Mouse (Mus musculus): ENCODE results near the gene Fam78a.

Gene Fam78a

DNA sequence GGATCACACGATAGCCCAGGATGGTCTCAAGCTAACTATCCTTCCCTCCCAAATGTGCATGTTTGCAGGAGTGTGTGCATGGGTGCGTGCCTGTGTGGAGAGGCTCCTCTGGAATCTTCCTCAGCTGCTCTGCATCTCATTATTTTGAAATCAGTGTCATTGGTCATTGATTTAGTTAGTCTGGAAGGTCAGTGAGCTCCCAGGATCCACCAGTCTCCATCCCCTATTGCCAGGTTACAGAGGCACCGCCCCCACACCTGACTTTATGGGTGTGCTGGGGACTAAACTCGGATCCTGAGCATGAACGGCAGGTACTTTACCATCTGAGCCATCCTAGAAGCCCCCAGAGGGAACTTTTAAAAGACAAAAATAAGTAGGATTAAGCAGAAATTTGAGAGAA lies 18.3 kb upstream of the Fam78a start:
- DNase-seq (ENCODE audit: extremely low spot score, low spot score), result no peak

DNA sequence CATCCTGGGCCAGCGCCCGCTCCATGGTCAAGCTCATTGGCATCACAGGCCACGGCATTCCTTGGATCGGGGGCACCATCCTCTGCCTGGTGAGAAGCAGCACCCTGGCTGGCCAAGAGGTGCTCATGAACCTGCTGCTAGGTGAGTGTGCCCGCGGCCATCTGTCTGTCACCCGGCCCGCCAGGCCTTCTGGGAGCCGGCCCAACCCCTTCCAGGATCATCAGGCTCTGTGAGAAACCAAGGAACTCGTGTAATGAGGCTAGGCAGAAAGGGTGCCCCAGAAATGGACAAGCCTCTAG lies 11.4 kb upstream of the Fam78a start:
- DNase-seq (ENCODE audit: extremely low spot score, low spot score), result no peak

DNA sequence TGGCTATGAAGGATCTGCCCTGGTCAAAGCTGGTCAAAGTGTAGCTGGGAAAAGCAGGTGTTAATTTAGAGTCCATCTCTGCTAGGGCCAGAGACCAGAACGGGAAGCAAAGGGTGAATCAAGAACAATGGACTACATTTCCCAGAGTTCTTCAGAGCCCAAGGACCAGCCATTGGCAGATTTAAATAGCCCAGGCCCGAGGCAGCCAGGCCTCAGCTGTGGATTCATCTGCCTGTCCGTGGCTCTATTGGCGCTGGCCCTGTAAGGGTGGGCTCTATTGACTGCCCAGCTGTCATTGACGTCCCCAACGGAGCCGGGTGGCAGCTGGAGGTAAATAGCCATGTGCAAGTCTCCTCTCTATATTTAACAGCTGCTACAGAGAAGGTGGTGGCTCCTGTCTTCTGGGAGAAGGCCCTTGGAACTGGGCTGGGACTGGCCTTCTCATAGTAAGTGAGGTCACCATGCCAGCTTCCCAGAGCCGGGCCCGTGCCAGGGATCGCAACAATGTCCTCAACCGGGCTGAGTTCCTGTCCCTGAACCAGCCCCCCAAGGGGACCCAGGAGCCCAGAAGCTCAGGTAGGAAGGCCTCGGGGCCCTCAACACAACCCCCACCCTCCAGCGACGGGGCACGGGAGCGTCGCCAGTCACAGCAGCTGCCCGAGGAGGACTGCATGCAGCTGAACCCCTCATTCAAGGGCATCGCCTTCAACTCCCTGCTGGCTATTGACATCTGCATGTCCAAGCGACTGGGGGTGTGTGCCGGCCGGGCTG lies 10.9 kb upstream of the Fam78a start, which contains the start of gene Plpp7:
Plpp7 (plus strand) TSS at position 178 of the 771 bp plus-strand sequence.
- DNase-seq (ENCODE audit: extremely low spot score, low spot score), result peak; percentile 63

DNA sequence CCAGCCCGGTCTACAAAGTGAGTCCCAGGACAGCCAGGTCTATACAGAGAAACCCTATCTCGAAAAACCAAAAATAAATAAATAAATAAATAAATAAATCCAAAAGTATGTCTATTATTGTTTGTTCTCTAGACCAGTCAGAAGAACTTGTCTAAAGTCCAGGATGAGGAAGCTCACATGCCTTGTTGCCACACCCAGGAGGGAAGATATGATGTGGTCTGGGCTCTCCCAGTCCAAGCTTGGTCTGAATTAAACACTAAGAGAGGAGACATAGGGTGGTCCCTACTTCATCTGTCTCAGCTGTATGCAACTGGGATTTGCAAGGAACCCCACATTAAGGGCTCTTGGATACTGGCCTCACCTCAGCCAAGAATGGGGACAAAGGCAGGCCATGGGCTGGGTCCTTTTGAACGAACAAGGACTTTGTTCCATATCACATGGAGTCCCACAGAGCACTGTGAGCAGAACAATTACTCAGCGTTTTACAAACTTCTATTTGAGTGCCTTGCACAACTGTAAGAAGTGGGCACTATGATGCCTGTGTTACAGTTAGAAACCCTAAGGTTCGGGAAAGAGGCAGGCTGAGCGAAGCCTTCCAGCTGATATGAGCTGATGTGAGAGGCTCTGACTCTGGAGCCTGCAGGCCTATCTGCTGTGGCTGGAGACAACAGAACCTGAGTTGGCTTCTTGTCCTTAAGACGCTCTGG lies 9.5 kb upstream of the Fam78a start:
- no peak for DNase-seq (ENCODE audit: extremely low spot score, low spot score)

DNA sequence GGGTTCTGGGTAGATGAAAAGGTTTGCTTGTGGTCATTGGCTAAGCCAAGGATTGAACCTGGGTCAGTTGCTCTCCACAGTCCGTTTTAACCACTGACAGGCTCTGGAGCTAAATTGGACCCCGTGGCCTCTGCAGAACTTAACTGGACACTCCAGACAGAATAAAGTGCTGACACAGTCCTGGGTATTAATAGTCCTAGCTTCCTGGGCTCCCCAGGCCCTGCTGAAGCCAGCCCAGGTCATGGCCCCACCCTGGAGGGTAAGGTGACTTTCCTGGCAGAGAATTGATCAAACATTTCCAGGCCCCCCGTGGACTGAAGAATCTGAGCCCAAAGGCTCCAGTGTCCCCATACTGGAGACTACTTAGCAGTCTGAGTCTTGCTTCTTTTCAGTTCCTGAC lies 7.3 kb upstream of the Fam78a start:
- no peak for DNase-seq (ENCODE audit: extremely low spot score, low spot score)

DNA sequence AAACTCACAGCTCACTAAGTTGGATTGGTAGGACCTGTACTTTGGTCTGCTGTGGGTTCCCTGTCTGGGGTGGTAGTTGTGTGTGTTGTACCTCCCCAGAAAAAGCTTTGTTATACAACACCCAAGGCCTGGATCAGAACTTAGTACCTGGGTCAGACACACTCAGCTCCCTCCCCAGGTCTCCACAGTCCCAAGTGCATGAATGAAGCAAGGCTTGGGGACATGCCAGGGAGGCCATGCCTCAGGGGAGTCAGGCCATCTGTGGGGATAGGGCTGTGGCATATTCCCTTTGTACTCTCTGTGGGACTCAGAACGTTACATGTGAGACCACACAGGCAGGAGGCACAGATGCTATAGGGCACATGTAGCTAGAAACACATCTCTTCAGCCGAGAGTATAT lies 5.5 kb upstream of the Fam78a start:
- no peak for DNase-seq (ENCODE audit: extremely low spot score, low spot score)

DNA sequence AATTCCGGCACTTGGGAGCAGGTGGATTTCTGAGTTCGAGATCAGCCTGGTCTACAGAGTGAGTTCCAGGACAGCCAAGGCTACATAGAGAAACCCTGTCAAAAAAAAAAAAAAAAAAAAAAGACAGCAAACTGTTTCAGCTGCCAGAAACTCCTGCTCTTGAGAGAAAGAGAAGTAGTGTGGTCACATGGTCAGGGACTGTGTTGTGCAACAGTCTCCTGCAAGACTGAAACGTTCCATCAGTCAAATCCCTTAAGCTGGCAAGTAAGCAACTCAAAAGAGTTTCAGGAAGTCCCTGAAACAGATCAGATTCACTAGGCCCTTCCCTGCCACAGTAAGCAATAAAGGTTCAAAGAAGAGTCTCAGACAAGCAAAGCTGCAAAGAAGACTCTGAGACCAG lies 4.9 kb upstream of the Fam78a start:
- no peak for DNase-seq (ENCODE audit: extremely low spot score, low spot score)

DNA sequence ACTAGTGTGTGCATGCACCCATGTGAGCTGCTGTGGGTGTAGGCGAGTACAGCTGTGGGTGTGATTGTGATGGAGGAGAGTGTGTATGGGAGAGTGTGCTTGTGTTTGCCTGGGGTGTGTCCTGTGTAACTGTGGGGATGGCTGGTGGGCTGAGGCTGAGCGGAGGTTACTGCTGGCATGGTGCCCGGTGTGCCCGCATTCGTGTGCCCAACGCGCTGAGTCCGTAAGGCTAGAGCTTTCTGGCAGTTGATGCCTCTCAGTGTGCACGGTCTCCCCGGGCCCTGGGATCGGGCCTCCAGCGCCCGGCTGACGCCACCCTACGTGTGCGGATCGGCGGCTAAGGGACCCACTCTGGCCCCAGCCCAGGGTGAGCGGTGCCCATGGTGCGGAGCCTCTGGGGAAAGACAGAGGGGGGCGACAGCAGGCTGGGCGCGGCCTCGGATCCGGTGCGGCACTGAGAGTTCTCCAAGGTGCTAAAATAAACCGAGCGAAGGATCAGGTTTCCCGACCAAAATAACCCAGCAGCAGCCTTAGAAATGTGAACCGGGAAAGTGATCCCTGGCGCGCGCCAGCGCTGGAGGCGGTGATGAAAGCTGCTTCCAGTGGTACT lies 3.8 kb upstream of the Fam78a start:
- DNase-seq (ENCODE audit: extremely low spot score, low spot score), result no peak

DNA sequence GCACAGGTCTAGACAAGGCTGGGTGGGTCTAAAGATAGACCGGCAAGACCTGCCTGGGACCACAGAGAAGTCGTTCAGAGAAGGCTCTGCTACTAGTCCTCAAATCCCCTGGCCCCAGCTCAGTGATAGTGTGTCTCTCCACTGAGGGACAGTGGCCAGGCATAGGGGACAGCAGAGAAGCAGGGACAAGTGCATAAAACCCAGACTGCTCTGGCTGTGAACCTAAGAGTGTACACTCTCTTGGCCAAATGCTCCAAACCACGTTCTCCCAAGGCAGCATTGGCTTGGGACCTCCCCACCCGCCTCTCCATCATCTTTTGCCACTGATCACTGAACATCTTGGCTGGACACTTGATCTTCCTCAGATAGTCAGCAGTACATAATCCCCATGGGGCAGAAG lies 2.9 kb upstream of the Fam78a start:
- no peak for DNase-seq (ENCODE audit: extremely low spot score, low spot score)

DNA sequence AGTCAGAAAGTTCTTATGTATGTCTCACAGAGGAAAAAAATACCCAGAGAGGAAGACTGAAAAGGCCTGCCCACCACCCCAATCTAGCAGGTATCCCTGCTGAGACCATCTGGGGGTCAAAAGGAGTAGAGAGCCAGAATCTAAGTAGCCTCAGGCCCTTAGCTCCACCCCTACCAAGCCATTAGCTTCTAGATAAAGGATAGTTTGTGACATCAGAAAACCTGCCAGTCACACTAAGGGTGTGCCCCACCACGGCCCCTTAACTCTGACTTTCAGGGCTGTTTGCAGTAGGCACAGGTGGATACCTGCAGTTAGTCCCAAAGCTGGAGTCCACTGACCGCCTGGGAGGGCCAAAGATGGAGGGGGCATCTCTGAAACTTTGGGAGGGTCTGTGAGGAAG lies 574 bp upstream of the Fam78a start:
- no peak for DNase-seq (ENCODE audit: extremely low spot score, low spot score)

DNA sequence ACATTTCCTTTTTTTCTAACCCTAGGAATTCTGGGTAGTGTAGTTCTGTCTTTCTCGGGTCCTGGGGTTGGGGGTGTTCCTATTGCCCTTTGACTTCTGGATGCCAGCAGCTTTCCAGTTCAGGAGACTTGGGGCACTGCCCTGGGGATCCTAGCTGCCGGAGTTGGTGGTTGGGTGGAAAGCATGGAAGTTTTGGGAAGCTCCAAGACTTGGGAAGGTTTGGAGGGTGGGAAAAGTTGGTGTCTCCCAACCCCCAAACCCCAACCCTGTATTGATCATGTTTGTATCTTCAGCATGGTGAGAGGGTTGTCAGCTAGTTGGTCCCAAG lies 179 bp upstream of the Fam78a start:
- no peak for DNase-seq (ENCODE audit: extremely low spot score, low spot score)

DNA sequence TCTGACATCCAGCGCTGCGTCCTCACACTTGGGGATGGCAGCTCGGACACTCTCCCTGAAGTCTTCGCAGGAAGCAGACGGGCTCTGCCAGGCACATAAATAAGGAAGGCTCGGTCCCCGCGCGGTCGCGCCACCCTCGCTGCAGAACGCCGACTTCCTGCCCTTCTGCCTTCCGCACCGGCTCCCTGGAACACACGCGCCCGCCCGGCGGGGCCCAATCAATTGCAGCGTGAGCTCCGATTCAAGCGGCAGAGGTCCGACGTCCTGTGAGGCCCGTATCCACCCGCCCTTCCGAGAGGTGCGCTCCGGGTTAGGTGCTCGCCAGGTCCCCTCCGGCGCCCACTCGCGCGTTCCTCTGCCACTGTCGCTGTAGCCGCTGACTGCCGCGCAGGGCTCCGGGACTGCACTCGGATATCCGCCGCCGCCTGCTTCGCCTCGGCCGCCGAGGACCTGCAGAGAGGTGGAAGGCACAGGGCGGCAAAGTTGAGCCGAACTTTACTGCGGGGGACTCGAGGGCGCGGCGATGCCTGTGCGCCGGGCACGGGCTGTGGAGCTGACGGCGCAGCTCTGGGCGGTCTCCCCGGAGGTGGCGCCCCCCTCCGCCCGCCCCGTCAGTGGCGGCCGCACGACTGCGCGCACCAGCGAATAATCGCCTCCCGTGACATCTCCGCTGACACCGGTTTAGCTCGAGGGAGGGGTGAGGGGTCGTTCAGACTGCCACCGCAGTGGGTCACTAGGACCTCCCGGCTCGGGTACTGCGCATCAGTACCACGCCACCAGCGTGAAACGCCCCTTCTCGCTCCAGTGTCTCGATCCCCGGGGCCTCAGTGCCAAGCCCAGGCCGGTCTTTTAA lies 1.3 kb downstream of the Fam78a start:
- DNase-seq (ENCODE audit: extremely low spot score, low spot score), result peak; percentile 57

DNA sequence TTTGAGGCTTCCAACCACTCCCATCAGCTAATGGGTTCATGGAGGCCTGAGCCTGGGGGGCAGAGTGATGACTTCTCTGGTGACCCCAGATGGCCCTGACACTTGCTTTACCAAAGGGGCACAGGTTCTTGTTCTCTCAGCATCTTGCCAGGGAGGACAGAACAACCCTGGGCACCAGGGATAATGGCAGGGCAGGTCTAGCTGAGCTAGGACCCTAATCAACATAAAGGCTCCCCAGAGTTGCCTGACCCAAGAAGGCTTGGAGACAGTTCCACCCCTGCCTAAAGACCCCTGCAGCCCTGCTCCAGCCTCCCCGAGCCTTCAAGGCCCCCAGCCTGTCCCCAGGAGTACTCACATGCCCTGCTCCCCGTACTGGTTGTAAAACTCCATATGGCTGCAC lies 2.4 kb downstream of the Fam78a start:
- DNase-seq (ENCODE audit: extremely low spot score, low spot score), result no peak

DNA sequence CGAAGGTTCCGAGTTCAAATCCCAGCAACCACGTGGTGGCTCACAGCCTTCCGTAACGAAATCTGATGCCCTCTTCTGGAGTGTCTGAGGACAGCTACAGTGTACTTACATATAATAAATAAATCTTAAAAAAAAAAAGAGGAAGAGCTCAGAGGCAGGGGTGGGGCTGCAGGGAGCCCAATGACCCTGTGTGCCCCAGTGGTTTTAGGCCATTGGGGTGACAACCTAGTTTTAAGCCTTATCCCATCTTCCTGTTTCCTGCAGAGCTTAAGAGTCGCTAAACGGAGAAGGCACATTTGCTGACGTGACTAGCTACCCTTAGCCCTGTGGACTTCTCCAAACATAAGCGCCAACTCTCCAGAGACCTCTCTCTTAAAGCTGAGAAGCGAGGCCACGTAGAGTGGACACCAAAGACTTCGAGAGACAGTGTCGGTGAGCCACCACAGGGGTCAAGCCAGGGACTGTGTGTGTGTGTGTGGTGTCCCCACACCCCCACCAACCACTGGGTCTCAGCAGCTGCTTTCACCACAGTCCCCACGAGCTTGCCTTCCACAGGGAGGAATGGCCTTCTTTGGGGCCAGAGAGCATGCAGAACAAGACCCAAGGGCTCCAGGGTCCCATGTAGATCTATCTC lies 3.2 kb downstream of the Fam78a start:
- no peak for DNase-seq (ENCODE audit: extremely low spot score, low spot score)

DNA sequence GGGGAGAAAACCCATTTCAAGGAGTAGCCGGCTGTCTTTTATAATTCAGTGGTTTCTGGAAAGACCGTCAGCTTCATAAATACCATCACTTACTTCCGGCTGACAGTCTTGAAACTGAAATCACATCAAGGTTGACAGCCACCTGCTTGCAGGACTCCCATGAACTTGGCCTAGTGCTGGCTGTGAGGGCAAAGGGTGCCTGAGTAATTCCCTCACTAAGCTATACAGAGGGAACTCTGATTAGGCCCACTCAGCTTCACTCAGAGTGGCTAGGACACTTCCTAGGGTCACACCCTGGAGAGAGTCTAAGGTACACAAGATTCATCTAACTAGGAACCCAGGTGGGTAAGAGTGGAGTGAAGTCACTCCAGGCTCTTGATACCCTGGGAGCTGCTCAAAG lies 4.0 kb downstream of the Fam78a start:
- DNase-seq (ENCODE audit: extremely low spot score, low spot score), result no peak

DNA sequence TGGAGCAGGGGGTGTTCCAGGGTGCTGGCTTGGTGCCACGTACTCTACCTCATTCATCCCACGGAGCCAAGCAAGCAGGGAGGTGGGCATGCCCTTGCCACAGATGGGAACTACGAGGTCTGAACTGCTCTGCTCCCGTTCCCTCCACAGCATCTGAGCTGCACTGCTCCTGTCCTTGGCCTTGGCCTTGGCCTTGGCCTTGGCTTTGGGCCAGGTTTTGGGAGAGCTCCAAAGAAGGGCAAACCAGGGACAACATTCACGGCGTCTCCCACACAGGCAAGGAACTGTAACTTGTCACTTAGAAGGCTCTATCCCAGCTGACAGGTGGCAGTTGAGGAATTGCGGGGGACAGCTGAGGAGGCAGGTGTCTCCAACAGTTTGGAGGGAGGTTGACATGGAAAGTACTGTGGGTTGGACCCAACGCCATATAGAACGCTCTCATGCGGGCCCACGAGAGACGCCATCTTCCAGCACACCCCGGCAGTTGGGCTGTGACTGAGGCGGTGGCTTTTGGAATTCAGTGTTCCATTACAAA lies 5.4 kb downstream of the Fam78a start:
- DNase-seq (ENCODE audit: extremely low spot score, low spot score), result no peak

DNA sequence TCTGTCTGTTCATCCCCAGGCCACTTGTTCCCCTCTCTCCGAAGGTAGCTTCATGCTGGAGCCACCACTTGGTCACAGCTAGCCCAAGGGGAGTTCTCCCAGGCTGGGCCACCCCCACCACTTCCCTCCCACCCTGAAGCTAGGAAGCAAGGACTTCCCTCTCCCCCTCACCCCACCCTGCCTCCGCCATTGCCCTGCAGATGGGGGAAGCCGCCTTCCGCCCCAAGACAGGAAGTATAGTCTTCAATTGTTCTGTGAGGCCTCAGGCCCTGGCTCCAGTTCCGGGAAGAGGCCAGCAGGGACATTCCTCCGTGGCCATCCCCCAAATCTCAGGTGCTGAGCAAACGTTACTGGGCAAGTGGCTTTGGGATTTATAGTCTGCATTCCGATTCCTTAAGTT lies 6.1 kb downstream of the Fam78a start:
- DNase-seq (ENCODE audit: extremely low spot score, low spot score), result no peak

DNA sequence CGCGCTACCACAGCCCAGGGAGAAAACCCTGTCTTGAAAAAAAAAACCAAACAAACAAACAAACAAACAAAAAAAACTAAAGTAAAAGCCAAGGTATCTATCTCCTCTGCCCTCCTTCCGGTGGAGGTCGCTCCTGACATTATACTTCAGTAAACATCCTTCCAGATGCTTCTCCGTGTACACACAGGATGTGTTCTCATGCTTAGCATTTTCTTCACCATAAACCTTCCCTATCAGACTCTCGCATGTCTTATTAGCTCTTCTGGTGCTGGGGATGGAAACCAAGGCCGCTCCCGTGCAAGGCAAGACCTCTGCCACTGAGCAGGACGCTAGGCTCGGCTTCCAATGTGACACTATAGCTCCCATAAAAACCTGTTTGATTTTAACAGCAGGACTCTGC lies 6.9 kb downstream of the Fam78a start:
- no peak for DNase-seq (ENCODE audit: extremely low spot score, low spot score)

DNA sequence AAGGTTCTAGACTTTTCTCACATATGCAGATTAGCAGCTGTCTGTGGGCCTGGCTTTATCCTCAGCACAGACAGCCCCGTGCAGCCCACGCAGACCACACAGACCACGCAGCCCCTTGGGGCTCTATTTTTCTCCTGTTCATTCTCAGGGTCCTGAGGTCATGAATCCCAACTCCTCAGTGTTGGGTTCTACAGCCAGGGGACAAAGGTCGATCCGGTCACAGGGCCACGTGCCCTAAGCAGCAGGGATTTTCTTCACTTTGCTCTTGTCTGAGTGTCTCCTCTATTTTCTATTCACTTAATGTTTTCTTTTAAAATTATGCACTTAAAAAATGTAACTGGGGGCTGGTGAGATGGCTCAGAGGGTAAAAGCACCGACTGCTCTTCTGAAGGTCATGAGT lies 9.3 kb downstream of the Fam78a start:
- DNase-seq (ENCODE audit: extremely low spot score, low spot score), result no peak

DNA sequence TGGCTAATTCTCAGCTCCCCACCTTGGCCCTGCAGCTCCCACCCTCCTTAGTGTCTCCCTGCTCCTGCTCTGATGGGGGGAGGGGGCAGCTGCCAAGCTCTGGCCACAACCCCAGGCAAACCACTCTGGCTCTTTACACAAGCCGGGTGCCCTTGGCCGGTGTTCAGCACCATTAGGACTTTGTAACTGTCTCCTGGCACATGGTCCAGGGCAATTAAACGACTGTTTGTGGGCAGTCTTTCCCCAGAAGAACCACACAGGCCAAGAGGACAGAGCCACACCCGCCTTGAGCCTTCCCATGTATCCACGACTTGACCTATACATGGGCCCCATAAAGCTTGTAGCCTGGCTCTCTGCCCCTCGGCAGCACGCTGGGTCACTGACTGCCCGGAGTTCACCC lies 10.3 kb downstream of the Fam78a start:
- no peak for DNase-seq (ENCODE audit: extremely low spot score, low spot score)

DNA sequence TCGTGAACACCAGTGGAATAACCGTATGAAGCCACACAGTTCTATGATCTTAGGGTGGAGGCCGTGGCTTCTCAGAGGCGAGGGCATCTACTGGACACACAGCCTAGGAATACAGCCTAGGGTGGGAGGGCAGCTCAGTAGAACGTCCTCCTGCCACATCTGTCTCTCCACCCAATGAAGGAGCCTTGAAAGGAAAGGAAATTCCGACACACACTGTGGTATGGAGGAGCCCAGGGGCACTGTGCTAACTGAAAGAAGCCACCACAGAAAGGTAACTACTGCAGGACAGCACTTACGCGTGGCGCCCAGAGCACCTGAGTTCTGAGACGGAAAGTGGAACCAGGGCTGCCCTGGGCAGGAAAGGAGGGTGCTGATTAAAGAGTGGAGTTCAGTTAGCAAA lies 13.9 kb downstream of the Fam78a start:
- no peak for DNase-seq (ENCODE audit: extremely low spot score, low spot score)
